Mouse (Mus musculus) kidney, adult 2 months (tissue): Measurements from ENCODE around the gene Tex37. TPM values are rescaled to one million over a fixed set of nuclear protein-coding genes. Genes with fewer than 3 reads are reported as not detected.

Experiments
- DNase-seq: peaks from one replicate; pipeline ENCODE4 v3.0.0; 2021
- H3K27ac ChIP-seq: fragments of 200-500 bp; 2 replicates; pipeline ENCODE4 v1.5.1; 2012; ENCODE audit warnings: low read depth, low read length, control low read depth, inconsistent platforms; ENCODE audit not compliant: insufficient read depth
- H3K27me3 ChIP-seq: fragments of 200-500 bp; replicated peaks from 2 replicates; pipeline ENCODE4 v1.6.1; 2012; ENCODE audit warnings: mild to moderate bottlenecking, moderate library complexity, low read length, inconsistent platforms; ENCODE audit not compliant: control insufficient read depth, insufficient read depth
- H3K36me3 ChIP-seq: fragments of 200-500 bp; 2 replicates; pipeline ENCODE4 v1.6.1; 2012; ENCODE audit warnings: mild to moderate bottlenecking, moderate library complexity, low read length, inconsistent platforms; ENCODE audit not compliant: control insufficient read depth, insufficient read depth
- H3K4me1 ChIP-seq: fragments of 200-500 bp; 2 replicates; pipeline ENCODE4 v1.6.1; 2011; ENCODE audit warnings: low read length; ENCODE audit not compliant: control insufficient read depth, insufficient read depth
- H3K4me3 ChIP-seq: fragments of 200-500 bp; 2 replicates; pipeline ENCODE4 v1.5.1; 2011; ENCODE audit warnings: mild to moderate bottlenecking, low read depth, low read length, control low read depth; ENCODE audit not compliant: insufficient read depth
- CTCF ChIP-seq: fragments of 200-500 bp; conservative IDR thresholded peaks from 2 replicates; pipeline ENCODE4 v1.5.1; 2011; ENCODE audit warnings: low read depth, mild to moderate bottlenecking, control low read depth, low read length, moderate library complexity, mixed read lengths; ENCODE audit not compliant: insufficient read depth, insufficient read length
- POLR2A ChIP-seq: fragments of 200-500 bp; IDR thresholded peaks from one replicate; pipeline ENCODE4 v1.6.1; 2011; ENCODE audit warnings: low read depth, low read length, control low read depth
- WGBS: fragments of 180-500 bp; shearing (Covaris S2); methylation state at CpG from one replicate; pipeline ENCODE4 v1.1.7; 2018; 5-methylcytosine and 5-hydroxymethylcytosine counted together
- polyA plus RNA-seq: library from polyadenylated mRNA; depleted of rRNA; stranded (reverse); fragments of >200 nt; gene quantifications from 2 replicates; pipeline ENCODE4 v1.2.3, GENCODE M21; 2012

Gene Tex37
- polyA plus RNA-seq, 1 experiment: not detected

GRCm38 (mm10) chr6:70912396-70912765 lies 6.3 kb downstream of the Tex37 start:
- no peak overlapping the region for H3K27ac ChIP-seq
- H3K4me3 ChIP-seq: no peak overlapping the region
- no peaks in the 10 kb centered on the region for H3K36me3 ChIP-seq
- no peak for TF ChIP-seq POLR2A
- no peak for TF ChIP-seq CTCF
- no peak for DNase-seq
- no peaks in the 10 kb centered on the region for H3K4me1 ChIP-seq
- H3K27me3 ChIP-seq: no peaks in the 10 kb centered on the region
- whole genome bisulfite sequencing: 74% methylated on average over 7 of the region's 7 CpGs

DNA sequence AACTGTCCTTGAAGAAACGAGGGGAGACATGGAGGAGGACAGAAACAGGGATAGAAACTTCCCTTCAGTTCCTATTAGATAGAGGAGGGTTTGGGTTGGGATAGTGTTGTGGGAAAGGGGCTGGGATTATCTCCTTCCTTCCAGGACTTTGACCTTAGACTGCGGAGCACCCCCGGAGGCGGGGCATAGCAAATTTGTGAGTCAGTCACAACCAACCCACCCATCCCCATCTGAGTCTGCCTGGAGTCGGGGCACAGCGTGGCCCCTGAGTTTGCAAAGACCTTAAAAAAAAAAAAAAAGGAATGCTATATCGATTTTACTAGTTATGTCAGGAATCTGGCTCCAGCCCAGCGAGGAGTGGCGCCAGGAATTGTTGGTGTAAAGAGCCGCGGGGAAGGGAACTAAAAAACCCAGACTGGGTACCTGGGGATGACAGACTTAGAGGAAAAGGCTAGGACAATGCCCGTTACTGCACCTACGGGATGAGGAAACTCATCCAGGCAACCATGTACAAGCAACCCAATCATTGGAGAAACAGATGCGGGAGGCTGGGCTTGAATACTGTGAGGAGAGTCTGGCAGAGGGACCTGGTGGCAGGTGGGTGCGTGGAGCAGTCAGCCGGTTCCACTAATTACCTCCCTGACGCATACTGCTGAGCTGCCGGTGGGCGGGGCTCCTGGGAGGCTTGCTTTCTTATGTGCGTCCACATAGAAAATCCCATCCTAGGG lies 6.9 kb downstream of the Tex37 start:
- peak; percentile 10 for DNase-seq
- no peaks in the 10 kb centered on the region for H3K27me3 ChIP-seq
- no peaks in the 10 kb centered on the region for H3K36me3 ChIP-seq
- no peak overlapping the region for H3K4me3 ChIP-seq
- H3K4me1 ChIP-seq: no peaks in the 10 kb centered on the region
- H3K27ac ChIP-seq: no peak overlapping the region
- no peak for TF ChIP-seq POLR2A
- no peak for TF ChIP-seq CTCF
- WGBS: 6% methylated on average over 20 of the region's 20 CpGs

DNA sequence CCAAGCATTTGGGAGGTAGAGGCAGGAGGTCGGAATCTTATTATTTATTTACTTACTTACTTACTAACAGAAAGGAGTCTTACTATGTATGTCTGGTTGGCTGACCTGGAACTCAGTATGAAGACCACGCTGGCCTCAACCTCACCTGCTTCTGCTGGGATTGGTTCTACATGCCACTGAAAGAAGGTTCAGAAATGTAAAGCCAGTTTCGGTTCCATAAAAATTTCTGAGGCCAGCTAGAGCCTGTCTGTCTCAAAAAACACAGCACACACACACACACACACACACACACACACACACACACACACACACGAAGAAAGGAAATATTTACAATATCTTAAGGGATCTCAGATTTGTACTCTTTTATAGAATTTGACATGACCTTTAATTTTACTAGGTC lies 8.4 kb downstream of the Tex37 start:
- Histone ChIP-seq H3K4me1 (no peaks in the 10 kb centered on the region), H3K27me3 (no peaks in the 10 kb centered on the region)
- 70% methylated on average over 4 of the region's 4 CpGs for WGBS

GRCm38 (mm10) chr6:70909572-70909971 lies 9.2 kb downstream of the Tex37 start:
- Histone ChIP-seq H3K27ac (no peak overlapping the region), H3K27me3 (no peaks in the 10 kb centered on the region), H3K4me3 (no peak overlapping the region), H3K4me1 (no peaks in the 10 kb centered on the region), H3K36me3 (peaks cover 2% of the 10 kb centered on the region; the same call in 1 of the 2 replicates)
- DNase-seq: no peak
- no peak for TF ChIP-seq POLR2A
- no peak for TF ChIP-seq CTCF
- 95% methylated on average over 7 of the region's 7 CpGs for WGBS

More for the DNA sequence above, 8.4 kb downstream of the Tex37 start:
- no peak overlapping the region for H3K27ac ChIP-seq
- TF ChIP-seq POLR2A (no peak), CTCF (no peak)
- H3K36me3 ChIP-seq: peaks cover 2% of the 10 kb centered on the region; the same call in 1 of the 2 replicates
- DNase-seq: no peak
- no peak overlapping the region for H3K4me3 ChIP-seq

- H3K27ac ChIP-seq: no peak overlapping the region
- WGBS: 90% methylated on average over 5 of the region's 5 CpGs
- H3K36me3 ChIP-seq: peaks cover 8% of the 10 kb centered on the region
Measured at GRCm38 (mm10) chr6:70903689-70904088, 15.0 kb downstream of the Tex37 start.

DNA sequence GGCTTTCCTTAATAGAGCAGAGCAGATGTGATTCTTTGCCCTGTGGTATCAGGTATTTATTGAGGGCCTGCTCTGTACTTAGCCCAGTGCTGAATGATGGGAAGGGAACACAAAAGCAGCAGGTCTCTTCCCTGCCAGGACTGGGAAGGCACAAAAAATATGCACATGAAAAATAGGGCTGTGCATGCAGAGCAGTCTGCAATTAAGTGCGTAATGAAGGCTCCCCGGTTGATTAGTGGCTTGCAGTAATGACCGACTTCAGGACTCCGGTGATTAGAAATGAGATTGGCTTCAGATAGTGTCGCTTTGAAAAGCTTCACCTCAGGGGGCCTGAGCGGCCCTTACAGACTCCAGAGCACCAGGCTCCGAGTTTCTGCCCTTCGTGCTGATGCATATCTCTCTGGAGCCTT lies 19.1 kb downstream of the Tex37 start:
- 53% methylated on average over 8 of the region's 8 CpGs for WGBS
- Histone ChIP-seq H3K4me3 (no peak overlapping the region), H3K36me3 (peaks cover 8% of the 10 kb centered on the region), H3K27ac (no peak overlapping the region), H3K27me3 (no peaks in the 10 kb centered on the region), H3K4me1 (no peaks in the 10 kb centered on the region)
- TF ChIP-seq CTCF (no peak), POLR2A (no peak)
- no peak for DNase-seq

More at GRCm38 (mm10) chr6:70903689-70904088, 15.0 kb downstream of the Tex37 start:
- no peak for TF ChIP-seq CTCF
- no peak for TF ChIP-seq POLR2A
- no peaks in the 10 kb centered on the region for H3K27me3 ChIP-seq
- no peak for DNase-seq
- H3K4me3 ChIP-seq: no peak overlapping the region
- H3K4me1 ChIP-seq: no peaks in the 10 kb centered on the region

DNA sequence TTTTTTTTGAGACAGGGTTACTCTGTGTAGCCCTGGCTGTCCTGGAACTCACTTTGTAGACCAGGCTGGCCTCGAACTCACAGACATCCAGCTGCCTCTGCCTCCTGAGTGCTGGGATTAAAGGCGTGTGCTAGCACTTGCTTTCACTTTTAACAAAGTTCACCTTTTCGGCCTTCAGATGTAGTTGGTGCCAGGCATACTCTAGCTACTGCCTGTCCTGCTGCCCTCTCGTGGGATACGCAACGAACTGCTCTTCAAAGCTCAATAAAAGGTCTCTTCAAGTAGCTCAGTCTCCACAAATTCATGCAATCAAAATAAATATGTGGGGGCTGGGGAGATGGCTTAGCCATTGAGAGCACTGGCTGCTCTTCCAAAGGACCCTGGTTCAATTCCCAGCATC lies 20.6 kb downstream of the Tex37 start:
- 72% methylated on average over 6 of the region's 6 CpGs for WGBS
- Histone ChIP-seq H3K27ac (no peak overlapping the region), H3K27me3 (no peaks in the 10 kb centered on the region), H3K4me1 (no peaks in the 10 kb centered on the region), H3K36me3 (peaks cover 6% of the 10 kb centered on the region), H3K4me3 (no peak overlapping the region)
- TF ChIP-seq CTCF: peak; percentile 40; the same call in 1 of the 2 replicates
- no peak for TF ChIP-seq POLR2A
- DNase-seq: no peak
